Mouse (Mus musculus): Measurements from ENCODE around the gene Stard5. TPM values are rescaled to one million over a fixed set of nuclear protein-coding genes. Genes with fewer than 3 reads are reported as not detected.

The Stard5 gene
- polyA plus RNA-seq, 1 experiment from 2014 or later, result 7.6 TPM

GRCm38 (mm10) chr7:83615815-83616214 is 15.9 kb upstream of the Stard5 start:
- Histone ChIP-seq H3K4me2 (no peak overlapping the region), H3K27me3 (replicated peaks) (no peaks in the 10 kb centered on the region), H3K4me3 (no peak overlapping the region), H3K9ac (no peak overlapping the region), H3K36me3 (no peaks in the 10 kb centered on the region), H3K27ac (no peak overlapping the region), H3K9me3 (replicated peaks) (no peaks in the 10 kb centered on the region), H3K4me1 (no peaks in the 10 kb centered on the region)
- 85% methylated on average over 8 of the region's 8 CpGs for WGBS (ENCODE audit: insufficient replicate concordance)
- no peak for ATAC-seq

GRCm38 (mm10) chr7:83616268-83616667 is 15.5 kb upstream of the Stard5 start:
- Histone ChIP-seq H3K4me1 (no peaks in the 10 kb centered on the region), H3K4me2 (no peak overlapping the region), H3K9ac (no peak overlapping the region), H3K9me3 (replicated peaks) (no peaks in the 10 kb centered on the region), H3K27me3 (replicated peaks) (no peaks in the 10 kb centered on the region), H3K36me3 (no peaks in the 10 kb centered on the region), H3K4me3 (no peak overlapping the region), H3K27ac (no peak overlapping the region)
- WGBS (ENCODE audit: insufficient replicate concordance), result 69% methylated on average over 3 of the region's 3 CpGs
- no peak for ATAC-seq

GRCm38 (mm10) chr7:83618709-83619108 is 13.1 kb upstream of the Stard5 start:
- no peak for ATAC-seq
- H3K4me3 ChIP-seq, result no peak overlapping the region
- H3K9ac ChIP-seq, result no peak overlapping the region
- no peaks in the 10 kb centered on the region for H3K4me1 ChIP-seq
- no peak overlapping the region for H3K27ac ChIP-seq
- 79% methylated on average over 1 of the region's 1 CpGs for WGBS (ENCODE audit: insufficient replicate concordance)
- no peak overlapping the region for H3K4me2 ChIP-seq
- H3K36me3 ChIP-seq, result no peaks in the 10 kb centered on the region
- no peaks in the 10 kb centered on the region for H3K27me3 ChIP-seq (replicated peaks)
- H3K9me3 ChIP-seq (replicated peaks), result no peaks in the 10 kb centered on the region

GRCm38 (mm10) chr7:83622582-83622981 is 9.2 kb upstream of the Stard5 start:
- Histone ChIP-seq H3K9ac (no peak overlapping the region), H3K4me3 (no peak overlapping the region), H3K36me3 (no peaks in the 10 kb centered on the region), H3K4me2 (no peak overlapping the region), H3K9me3 (replicated peaks) (no peaks in the 10 kb centered on the region), H3K4me1 (no peaks in the 10 kb centered on the region), H3K27me3 (replicated peaks) (no peaks in the 10 kb centered on the region), H3K27ac (no peak overlapping the region)
- no peak for ATAC-seq
- 77% methylated on average over 6 of the region's 6 CpGs for WGBS (ENCODE audit: insufficient replicate concordance)

GRCm38 (mm10) chr7:83624065-83624464 is 7.7 kb upstream of the Stard5 start:
- H3K36me3 ChIP-seq, result no peaks in the 10 kb centered on the region
- 56% methylated on average over 1 of the region's 1 CpGs for WGBS (ENCODE audit: insufficient replicate concordance)

GRCm38 (mm10) chr7:83626557-83627257 is 5.1 kb upstream of the Stard5 start:
- Histone ChIP-seq H3K27ac (no peak overlapping the region), H3K4me2 (no peak overlapping the region), H3K9me3 (replicated peaks) (no peaks in the 10 kb centered on the region), H3K9ac (no peak overlapping the region), H3K36me3 (no peaks in the 10 kb centered on the region), H3K4me1 (peaks cover 10% of the 10 kb centered on the region), H3K4me3 (no peak overlapping the region), H3K27me3 (replicated peaks) (no peaks in the 10 kb centered on the region)
- 65% methylated on average over 8 of the region's 8 CpGs for WGBS (ENCODE audit: insufficient replicate concordance)
- ATAC-seq, result no peak

More at GRCm38 (mm10) chr7:83624065-83624464, 7.7 kb upstream of the Stard5 start:
- Histone ChIP-seq H3K4me1 (no peaks in the 10 kb centered on the region), H3K4me3 (no peak overlapping the region), H3K9me3 (replicated peaks) (no peaks in the 10 kb centered on the region), H3K4me2 (no peak overlapping the region), H3K27me3 (replicated peaks) (no peaks in the 10 kb centered on the region), H3K27ac (no peak overlapping the region), H3K9ac (no peak overlapping the region)
- no peak for ATAC-seq

- Histone ChIP-seq H3K9me3 (replicated peaks) (no peaks in the 10 kb centered on the region), H3K27ac (no peak overlapping the region), H3K4me2 (no peak overlapping the region), H3K9ac (no peak overlapping the region), H3K4me3 (no peak overlapping the region), H3K36me3 (no peaks in the 10 kb centered on the region), H3K27me3 (replicated peaks) (no peaks in the 10 kb centered on the region), H3K4me1 (peaks cover 14% of the 10 kb centered on the region)
- WGBS (ENCODE audit: insufficient replicate concordance), result 73% methylated on average over 4 of the region's 4 CpGs
- ATAC-seq, result no peak
Measured at GRCm38 (mm10) chr7:83627369-83627768, 4.4 kb upstream of the Stard5 start.

- H3K27ac ChIP-seq, result no peak overlapping the region
- peak overlapping the region; percentile 90 for H3K4me2 ChIP-seq
- peak overlapping the region; percentile 65 for H3K4me3 ChIP-seq
- 11% methylated on average over 11 of the region's 11 CpGs for WGBS (ENCODE audit: insufficient replicate concordance)
- no peaks in the 10 kb centered on the region for H3K9me3 ChIP-seq (replicated peaks)
- H3K27me3 ChIP-seq (replicated peaks), result no peaks in the 10 kb centered on the region
- peak; percentile 71 for ATAC-seq
- peaks cover 27% of the 10 kb centered on the region for H3K4me1 ChIP-seq
- peak overlapping the region; percentile 70 for H3K9ac ChIP-seq
- 0 out of 2 replicates have a peak, but pooled peaks cover 2% of the 10 kb centered on the region for H3K36me3 ChIP-seq
Measured at GRCm38 (mm10) chr7:83631073-83631827, 509 bp upstream of the Stard5 start.

- no peaks in the 10 kb centered on the region for H3K27me3 ChIP-seq (replicated peaks)
- H3K4me2 ChIP-seq, result peak overlapping the region; percentile 90
- no peak overlapping the region for H3K27ac ChIP-seq
- peak overlapping the region; percentile 65 for H3K4me3 ChIP-seq
- 58% methylated on average over 6 of the region's 6 CpGs for WGBS (ENCODE audit: insufficient replicate concordance)
- peaks cover 16% of the 10 kb centered on the region for H3K36me3 ChIP-seq
- H3K4me1 ChIP-seq, result peaks cover 27% of the 10 kb centered on the region
- H3K9ac ChIP-seq, result peak overlapping the region; percentile 44; the same call in 1 of the 2 replicates
- ATAC-seq, result no peak
- H3K9me3 ChIP-seq (replicated peaks), result no peaks in the 10 kb centered on the region
Measured at GRCm38 (mm10) chr7:83632682-83633120, 942 bp downstream of the Stard5 start.

GRCm38 (mm10) chr7:83633856-83634255 is 2.1 kb downstream of the Stard5 start:
- Histone ChIP-seq H3K9ac (no peak overlapping the region), H3K27ac (no peak overlapping the region), H3K36me3 (peaks cover 21% of the 10 kb centered on the region), H3K4me2 (no peak overlapping the region), H3K9me3 (replicated peaks) (no peaks in the 10 kb centered on the region), H3K27me3 (replicated peaks) (no peaks in the 10 kb centered on the region), H3K4me1 (peaks cover 27% of the 10 kb centered on the region), H3K4me3 (no peak overlapping the region)
- no peak for ATAC-seq
- 78% methylated on average over 6 of the region's 6 CpGs for WGBS (ENCODE audit: insufficient replicate concordance)

GRCm38 (mm10) chr7:83635726-83636125 is 4.0 kb downstream of the Stard5 start:
- WGBS (ENCODE audit: insufficient replicate concordance), result 73% methylated on average over 2 of the region's 2 CpGs
- no peak for ATAC-seq
- H3K9ac ChIP-seq, result no peak overlapping the region
- no peak overlapping the region for H3K4me2 ChIP-seq
- H3K36me3 ChIP-seq, result peaks cover 33% of the 10 kb centered on the region
- H3K27ac ChIP-seq, result no peak overlapping the region
- H3K9me3 ChIP-seq (replicated peaks), result no peaks in the 10 kb centered on the region
- no peaks in the 10 kb centered on the region for H3K27me3 ChIP-seq (replicated peaks)
- peaks cover 32% of the 10 kb centered on the region for H3K4me1 ChIP-seq
- no peak overlapping the region for H3K4me3 ChIP-seq

- Histone ChIP-seq H3K36me3 (peaks cover 34% of the 10 kb centered on the region), H3K9ac (no peak overlapping the region), H3K27ac (no peak overlapping the region), H3K4me3 (no peak overlapping the region), H3K27me3 (replicated peaks) (no peaks in the 10 kb centered on the region), H3K9me3 (replicated peaks) (no peaks in the 10 kb centered on the region), H3K4me2 (no peak overlapping the region), H3K4me1 (peaks cover 25% of the 10 kb centered on the region)
- WGBS (ENCODE audit: insufficient replicate concordance), result 81% methylated on average over 8 of the region's 8 CpGs
- no peak for ATAC-seq
Measured at GRCm38 (mm10) chr7:83636425-83636824, 4.7 kb downstream of the Stard5 start.

Data from liver, embryonic 12.5 days (tissue).